Mouse (Mus musculus) lung, postnatal 0 days (tissue): ENCODE measurements around the gene Tescl. TPM values are rescaled to one million over a fixed set of nuclear protein-coding genes. Genes with fewer than 3 reads are reported as not detected.

Source experiments
- ATAC-seq: fragments of 200-750 bp; cut with Nextera tagmentation; 2 replicates; pipeline ENCODE4 v1.8.0; 2017; ENCODE audit warnings: moderate library complexity
- DNase-seq: peaks from one replicate; pipeline ENCODE4 v3.0.0-alpha.2; 2016; ENCODE audit warnings: low spot score
- H3K27ac ChIP-seq: fragments of 300-500 bp; sonication (generic); 2 replicates; pipeline ENCODE4 v1.5.1; 2014; ENCODE audit warnings: antibody characterized with exemption, mild to moderate bottlenecking, low read length, mixed read lengths
- H3K27me3 ChIP-seq: fragments of 300-500 bp; sonication (generic); replicated peaks from 2 replicates; pipeline ENCODE4 v1.6.1; 2014; ENCODE audit warnings: low read length, mixed read lengths; ENCODE audit not compliant: insufficient read depth
- H3K36me3 ChIP-seq: fragments of 300-500 bp; sonication (generic); 2 replicates; pipeline ENCODE4 v1.6.1; 2014; ENCODE audit warnings: low read length, mixed read lengths; ENCODE audit not compliant: insufficient read depth
- H3K4me1 ChIP-seq: fragments of 300-500 bp; sonication (generic); 2 replicates; pipeline ENCODE4 v1.6.1; 2014; ENCODE audit warnings: antibody characterized with exemption, low read depth, low read length, mixed read lengths; ENCODE audit not compliant: insufficient read depth
- H3K4me2 ChIP-seq: fragments of 300-500 bp; sonication (generic); replicated peaks from 2 replicates; pipeline ENCODE4 v1.6.1; 2014; ENCODE audit warnings: low read depth, mild to moderate bottlenecking, low read length, moderate library complexity, mixed read lengths
- H3K4me3 ChIP-seq: fragments of 300-500 bp; sonication (generic); 2 replicates; pipeline ENCODE4 v1.5.1; 2014; ENCODE audit warnings: low read depth, low read length
- H3K9ac ChIP-seq: fragments of 300-500 bp; sonication (generic); replicated peaks from 2 replicates; pipeline ENCODE4 v1.6.1; 2014; ENCODE audit warnings: low read depth, mild to moderate bottlenecking
- H3K9me3 ChIP-seq: fragments of 300-500 bp; sonication (generic); 2 replicates; pipeline ENCODE4 v1.6.1; 2016; ENCODE audit warnings: low read length, mixed read lengths
- CTCF ChIP-seq: IDR thresholded peaks from 2 replicates; pipeline ENCODE4 v1.5.1; 2016; ENCODE audit warnings: antibody characterized with exemption, mild to moderate bottlenecking
- EP300 ChIP-seq: IDR thresholded peaks from 2 replicates; pipeline ENCODE4 v1.6.1; 2016; ENCODE audit warnings: antibody characterized with exemption, mild to moderate bottlenecking, control low read depth
- WGBS: fragments of 180-500 bp; shearing (Covaris S2); extraction: QIAGEN DNeasy Blood & Tissue Kit; methylation state at CpG from one replicate; pipeline ENCODE4 v1.1.7; 2014; 5-methylcytosine and 5-hydroxymethylcytosine counted together
- polyA plus RNA-seq: library from polyadenylated mRNA; unstranded; fragments of >200 nt; fragmentation: Nextera tagmentation; extraction: Ambion mirVana; gene quantifications from 2 replicates; pipeline ENCODE4 v1.2.1, GENCODE M21; 2015

The Tescl gene
- polyA plus RNA-seq, 1 experiment from 2014 or later = 0.27 TPM

DNA sequence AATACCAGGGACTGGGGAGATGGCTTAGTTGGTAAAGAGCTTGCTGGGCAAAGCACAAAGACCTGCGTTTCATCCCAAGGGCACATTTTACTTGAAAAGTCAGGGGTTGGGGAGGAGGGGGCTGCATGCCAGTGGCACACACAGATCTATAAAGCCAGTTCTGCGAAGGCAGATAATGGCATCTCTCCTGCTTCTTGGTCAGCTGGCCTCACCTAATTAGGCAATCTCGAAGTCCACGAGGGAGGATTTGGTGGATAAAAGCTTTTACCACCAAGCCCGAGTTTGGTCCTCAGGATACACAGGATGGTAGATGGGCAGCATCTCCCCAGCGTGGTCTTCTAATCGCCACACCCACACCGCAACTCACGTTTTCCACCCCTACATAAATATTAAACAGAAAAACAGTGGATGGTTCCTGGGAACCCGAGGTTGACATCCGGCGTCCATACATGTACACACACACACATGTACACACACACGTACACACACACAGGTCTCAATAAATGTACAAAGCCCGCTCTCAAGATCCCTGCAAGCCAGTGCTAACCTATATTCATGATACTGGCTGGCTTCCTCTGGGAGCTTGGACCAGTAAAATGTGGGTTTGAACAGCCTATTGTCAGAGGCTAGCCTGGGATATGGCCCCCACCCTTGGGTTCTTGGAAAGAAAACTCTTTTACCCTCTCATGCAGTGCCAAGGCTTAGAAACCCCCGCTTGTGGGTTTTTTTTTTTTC lies 36.2 kb downstream of the Tescl start:
- Histone ChIP-seq H3K4me3 (no peak overlapping the region), H3K4me1 (peaks cover 4% of the 10 kb centered on the region; the same call in 1 of the 2 replicates), H3K27me3 (no peaks in the 10 kb centered on the region), H3K9me3 (no peaks in the 10 kb centered on the region), H3K27ac (no peak overlapping the region), H3K9ac (no peak overlapping the region), H3K4me2 (no peak overlapping the region), H3K36me3 (peaks cover 15% of the 10 kb centered on the region)
- TF ChIP-seq CTCF (no peak), EP300 (no peak)
- no peak for DNase-seq
- WGBS = 93% methylated on average over 15 of the region's 15 CpGs
- no peak for ATAC-seq

DNA sequence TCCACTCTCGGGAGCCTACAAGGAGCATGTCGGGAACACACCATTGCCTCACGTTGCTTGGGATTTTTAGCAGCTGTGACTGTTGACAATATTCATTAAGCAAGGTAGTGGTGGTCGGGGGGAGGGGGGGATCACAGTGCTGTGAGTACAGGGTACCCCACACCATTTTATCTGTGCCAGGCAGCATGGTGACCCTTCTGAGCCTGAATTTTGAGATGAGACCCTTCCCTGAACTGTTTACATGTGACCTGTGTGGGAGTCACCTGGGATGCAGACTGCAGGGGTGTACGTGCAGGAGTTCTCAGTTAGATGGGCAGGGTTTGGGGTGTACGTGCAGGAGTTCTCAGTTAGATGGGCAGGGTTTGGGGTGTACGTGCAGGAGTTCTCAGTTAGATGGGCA lies 37.4 kb downstream of the Tescl start:
- DNase-seq (no peak), ATAC-seq (no peak)
- no peak overlapping the region for H3K4me2 ChIP-seq
- no peaks in the 10 kb centered on the region for H3K9me3 ChIP-seq
- peaks cover 4% of the 10 kb centered on the region; the same call in 1 of the 2 replicates for H3K4me1 ChIP-seq
- H3K27me3 ChIP-seq = no peaks in the 10 kb centered on the region
- no peak overlapping the region for H3K4me3 ChIP-seq
- H3K9ac ChIP-seq = no peak overlapping the region
- H3K36me3 ChIP-seq = peaks cover 25% of the 10 kb centered on the region
- H3K27ac ChIP-seq = no peak overlapping the region
- TF ChIP-seq EP300 (no peak), CTCF (no peak)
- WGBS = 97% methylated on average over 7 of the region's 7 CpGs

- Histone ChIP-seq H3K9ac (no peak overlapping the region), H3K4me3 (no peak overlapping the region), H3K27me3 (no peaks in the 10 kb centered on the region), H3K4me2 (no peak overlapping the region), H3K4me1 (no peaks in the 10 kb centered on the region; the same call in 1 of the 2 replicates), H3K9me3 (no peaks in the 10 kb centered on the region), H3K36me3 (peaks cover 35% of the 10 kb centered on the region), H3K27ac (no peak overlapping the region)
- WGBS = 97% methylated on average over 7 of the region's 7 CpGs
- DNase-seq = no peak
- TF ChIP-seq EP300 (no peak), CTCF (no peak)
- ATAC-seq = no peak
These were observed 38.4 kb downstream of the Tescl start for GRCm38 (mm10) chr7:24295376-24295775.

GRCm38 (mm10) chr7:24294763-24295162 lies 39.0 kb downstream of the Tescl start:
- WGBS = 96% methylated on average over 4 of the region's 4 CpGs
- H3K4me1 ChIP-seq = no peaks in the 10 kb centered on the region
- TF ChIP-seq EP300 (no peak), CTCF (no peak)
- peaks cover 36% of the 10 kb centered on the region for H3K36me3 ChIP-seq
- no peak for ATAC-seq
- no peak overlapping the region for H3K27ac ChIP-seq
- no peaks in the 10 kb centered on the region for H3K9me3 ChIP-seq
- no peak overlapping the region for H3K4me3 ChIP-seq
- H3K4me2 ChIP-seq = no peak overlapping the region
- no peak overlapping the region for H3K9ac ChIP-seq
- H3K27me3 ChIP-seq = no peaks in the 10 kb centered on the region
- no peak for DNase-seq

GRCm38 (mm10) chr7:24293061-24293851 lies 40.5 kb downstream of the Tescl start:
- DNase-seq = no peak
- Histone ChIP-seq H3K4me2 (no peak overlapping the region), H3K36me3 (peaks cover 36% of the 10 kb centered on the region), H3K4me3 (no peak overlapping the region), H3K27ac (no peak overlapping the region), H3K27me3 (no peaks in the 10 kb centered on the region), H3K9me3 (no peaks in the 10 kb centered on the region), H3K9ac (no peak overlapping the region), H3K4me1 (no peaks in the 10 kb centered on the region)
- 76% methylated on average over 12 of the region's 12 CpGs for WGBS
- TF ChIP-seq CTCF = no peak
- no peak for TF ChIP-seq EP300
- ATAC-seq = no peak; the same call in 1 of the 2 replicates

DNA sequence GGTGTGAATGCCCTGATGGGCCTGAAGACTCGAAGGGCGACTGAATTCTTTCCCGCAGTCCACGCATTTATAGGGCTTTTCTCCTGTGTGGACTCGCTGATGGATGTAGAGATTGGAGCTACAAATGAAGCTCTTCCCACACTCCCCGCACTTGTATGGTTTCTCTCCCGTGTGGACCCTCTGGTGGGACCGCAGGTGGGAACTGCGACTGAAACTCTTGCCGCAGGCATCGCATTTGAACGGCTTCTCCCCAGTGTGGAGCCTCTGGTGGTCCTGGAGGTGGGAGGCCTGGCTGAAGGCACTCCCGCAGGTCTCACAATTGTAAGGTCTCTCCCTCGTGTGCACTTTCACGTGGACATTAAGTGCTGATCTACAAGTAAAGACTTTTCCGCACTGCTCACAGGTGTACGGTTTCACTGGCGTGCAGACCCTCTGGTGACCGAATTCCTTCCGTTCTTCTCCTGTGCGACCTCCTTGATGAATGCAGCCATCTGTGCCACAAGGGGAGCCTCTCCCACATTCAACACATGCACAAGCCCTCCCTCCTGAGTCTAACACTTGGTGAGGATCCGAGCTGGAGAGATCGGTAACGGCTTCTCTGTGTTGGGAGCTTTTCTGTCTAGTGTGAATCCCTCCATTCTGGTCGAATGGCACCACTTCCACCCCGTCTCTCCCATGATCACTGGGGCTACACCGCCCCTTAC lies 42.2 kb downstream of the Tescl start:
- peaks cover 36% of the 10 kb centered on the region for H3K36me3 ChIP-seq
- H3K27ac ChIP-seq = no peak overlapping the region
- no peak overlapping the region for H3K4me3 ChIP-seq
- ATAC-seq (no peak), DNase-seq (no peak)
- no peak overlapping the region for H3K9ac ChIP-seq
- WGBS = 88% methylated on average over 27 of the region's 27 CpGs
- H3K4me1 ChIP-seq = no peaks in the 10 kb centered on the region
- no peaks in the 10 kb centered on the region for H3K27me3 ChIP-seq
- no peaks in the 10 kb centered on the region for H3K9me3 ChIP-seq
- H3K4me2 ChIP-seq = no peak overlapping the region
- TF ChIP-seq CTCF (no peak), EP300 (no peak)
